Mouse (Mus musculus) cerebellum, adult 11 months (tissue): ENCODE results near the gene H2afy.

ENCODE experiments used
- DNase-seq: peaks from one replicate; pipeline ENCODE4 v3.0.0; 2022

H2afy gene

GRCm38 (mm10) chr13:56136200-56136599, at the start of gene H2afy:
Gene H2afy, minus strand, starts transcription at chr13:56136361.
- DNase-seq, result no peak

GRCm38 (mm10) chr13:56183687-56184086, 47.5 kb upstream of the H2afy start:
- DNase-seq, result no peak

GRCm38 (mm10) chr13:56181424-56181823, 45.3 kb upstream of the H2afy start:
- DNase-seq, result no peak

- no peak for DNase-seq
These were observed 42.4 kb upstream of the H2afy start, which contains the start of gene Tifab for GRCm38 (mm10) chr13:56178416-56179035. Gene Tifab, minus strand, starts transcription at chr13:56178885.

DNA sequence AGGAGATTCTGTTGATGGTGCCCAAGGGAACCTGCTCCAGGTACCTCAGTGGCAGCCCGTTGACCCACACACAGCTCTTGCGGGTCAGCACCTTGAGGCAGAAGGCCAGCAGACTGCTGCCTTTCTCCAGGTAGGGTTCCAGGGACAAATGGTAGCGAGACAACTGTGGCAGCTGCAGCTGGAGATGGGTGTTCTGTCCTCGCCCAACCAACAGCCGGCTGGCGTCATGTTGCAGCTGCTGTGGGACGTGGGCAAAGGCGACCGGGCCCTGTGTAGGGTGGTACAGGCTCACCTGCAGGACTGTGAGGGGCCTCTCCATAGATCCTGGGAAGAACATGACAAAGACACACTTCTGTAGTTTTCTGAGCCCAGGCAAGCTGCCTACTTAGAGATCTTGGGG, 40.1 kb upstream of the H2afy start:
- no peak for DNase-seq

GRCm38 (mm10) chr13:56175848-56176247, 39.7 kb upstream of the H2afy start:
- no peak for DNase-seq

- no peak for DNase-seq
These were observed 36.9 kb upstream of the H2afy start for GRCm38 (mm10) chr13:56172901-56173545.

DNA sequence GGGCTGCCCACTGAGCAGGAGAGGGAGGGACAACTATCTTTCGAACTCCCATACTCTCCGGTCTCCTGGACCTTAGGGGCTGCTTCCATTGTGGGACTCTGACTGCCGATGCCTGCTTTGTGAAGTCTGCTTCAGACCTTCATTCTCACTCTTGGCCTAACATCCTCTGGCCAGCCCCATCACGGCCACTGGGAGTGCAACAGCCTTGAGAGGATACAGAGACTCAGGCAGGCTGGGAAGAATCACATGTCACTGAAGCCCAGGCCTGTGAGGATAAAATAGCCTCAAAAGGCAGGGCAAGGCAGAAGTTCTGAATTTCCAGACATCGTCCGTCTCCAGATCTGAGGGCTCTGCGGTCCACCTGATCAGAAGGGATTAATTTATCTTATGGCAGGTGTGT, 35.9 kb upstream of the H2afy start:
- no peak for DNase-seq

DNA sequence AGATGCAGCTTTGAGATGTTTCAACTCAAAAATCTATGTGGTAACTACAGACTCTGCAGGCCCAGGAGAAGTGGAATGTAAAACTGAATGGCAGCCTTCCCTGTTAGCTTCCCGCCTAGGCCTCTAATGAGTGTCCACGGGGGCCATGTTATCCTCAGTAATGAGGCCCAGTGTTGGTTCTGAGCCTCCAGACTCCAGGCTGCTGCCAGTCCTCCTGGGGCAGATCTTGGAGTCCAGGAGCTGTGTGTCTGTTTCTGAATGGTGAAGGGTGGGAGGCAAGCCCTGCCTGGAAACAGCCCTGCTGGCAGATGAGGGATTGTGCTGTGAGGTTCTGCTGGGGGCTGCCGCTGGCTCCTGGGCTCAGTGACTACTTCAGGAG, 32.2 kb upstream of the H2afy start:
- DNase-seq, result no peak

GRCm38 (mm10) chr13:56167446-56168402, 31.6 kb upstream of the H2afy start:
- no peak for DNase-seq

DNA sequence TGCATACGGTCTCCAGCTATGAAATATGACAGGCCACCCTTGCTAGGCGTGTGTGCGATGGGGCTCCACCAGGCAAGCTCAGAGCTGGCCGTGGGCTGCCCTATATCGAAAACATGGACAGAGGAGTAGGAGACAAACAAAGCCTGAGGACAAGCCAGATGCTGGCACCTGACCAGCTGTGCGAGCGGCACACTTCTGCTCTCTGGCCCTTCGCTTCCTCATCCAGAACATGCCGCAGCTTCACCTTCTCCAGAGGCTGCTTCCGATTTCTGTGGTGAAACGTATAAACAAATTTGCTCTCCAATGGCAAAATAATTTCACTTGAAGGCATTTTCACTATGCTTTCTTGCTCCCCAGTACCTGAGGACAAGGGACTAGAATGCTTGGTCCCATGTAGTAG, 29.4 kb upstream of the H2afy start:
- DNase-seq, result no peak

DNA sequence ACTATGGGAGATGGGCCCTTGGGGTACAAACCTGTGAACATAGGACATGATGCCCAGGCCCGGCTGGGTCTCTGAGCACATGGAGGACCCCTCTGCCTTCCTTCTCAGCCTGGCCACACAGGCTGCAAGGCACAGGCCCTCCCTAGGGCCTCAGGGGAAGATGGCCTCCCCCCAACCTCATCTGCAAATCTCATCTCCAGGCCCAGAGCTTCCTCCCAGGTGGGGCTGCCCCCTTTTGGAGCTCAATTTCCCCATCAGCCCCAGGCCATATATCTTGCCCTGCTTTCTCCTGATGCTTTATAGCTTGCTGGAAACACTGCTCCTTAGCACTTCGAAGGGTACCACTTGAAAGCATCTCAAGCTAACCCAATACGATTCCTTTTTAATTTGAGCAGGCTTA, 28.2 kb upstream of the H2afy start:
- no peak for DNase-seq

DNA sequence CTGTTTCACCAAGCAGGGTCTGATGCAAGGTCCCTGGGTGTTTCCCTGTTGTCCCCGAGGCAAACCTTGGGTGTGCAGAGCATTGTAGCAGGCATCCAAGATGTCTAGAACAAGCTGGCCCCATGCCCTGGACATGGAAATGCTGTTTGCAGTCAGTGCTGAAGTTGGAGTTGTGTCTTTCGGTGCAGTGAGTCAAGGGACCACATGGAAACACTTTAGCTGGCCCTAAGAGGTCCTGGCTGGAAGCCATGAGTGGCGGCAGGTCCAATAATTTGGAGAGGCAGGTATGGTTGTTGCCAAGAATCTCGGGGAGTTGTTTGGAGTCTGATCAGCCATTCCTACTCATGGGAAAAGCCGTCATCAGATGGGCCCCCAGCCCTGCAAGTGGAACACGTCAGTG, 27.6 kb upstream of the H2afy start:
- no peak for DNase-seq

DNA sequence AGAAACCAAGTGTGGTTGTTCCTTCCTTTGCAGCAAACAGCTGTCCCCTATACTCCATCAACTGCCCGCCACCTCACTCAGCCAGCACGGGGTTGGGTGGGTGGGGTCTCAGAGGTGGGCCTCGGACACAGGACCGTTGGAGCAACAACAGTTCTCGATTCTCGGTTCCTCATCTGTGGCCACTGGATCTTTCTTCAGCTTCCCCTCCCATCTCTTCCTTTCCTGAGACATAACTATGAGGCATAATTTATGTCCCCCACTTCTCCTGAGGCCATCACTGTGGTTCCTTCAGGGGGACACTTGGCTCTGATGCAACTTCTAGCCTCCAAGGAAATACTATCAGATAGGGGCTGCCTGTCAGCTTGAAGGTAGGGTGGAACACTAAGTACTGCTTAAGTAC, 26.7 kb upstream of the H2afy start:
- no peak for DNase-seq

DNA sequence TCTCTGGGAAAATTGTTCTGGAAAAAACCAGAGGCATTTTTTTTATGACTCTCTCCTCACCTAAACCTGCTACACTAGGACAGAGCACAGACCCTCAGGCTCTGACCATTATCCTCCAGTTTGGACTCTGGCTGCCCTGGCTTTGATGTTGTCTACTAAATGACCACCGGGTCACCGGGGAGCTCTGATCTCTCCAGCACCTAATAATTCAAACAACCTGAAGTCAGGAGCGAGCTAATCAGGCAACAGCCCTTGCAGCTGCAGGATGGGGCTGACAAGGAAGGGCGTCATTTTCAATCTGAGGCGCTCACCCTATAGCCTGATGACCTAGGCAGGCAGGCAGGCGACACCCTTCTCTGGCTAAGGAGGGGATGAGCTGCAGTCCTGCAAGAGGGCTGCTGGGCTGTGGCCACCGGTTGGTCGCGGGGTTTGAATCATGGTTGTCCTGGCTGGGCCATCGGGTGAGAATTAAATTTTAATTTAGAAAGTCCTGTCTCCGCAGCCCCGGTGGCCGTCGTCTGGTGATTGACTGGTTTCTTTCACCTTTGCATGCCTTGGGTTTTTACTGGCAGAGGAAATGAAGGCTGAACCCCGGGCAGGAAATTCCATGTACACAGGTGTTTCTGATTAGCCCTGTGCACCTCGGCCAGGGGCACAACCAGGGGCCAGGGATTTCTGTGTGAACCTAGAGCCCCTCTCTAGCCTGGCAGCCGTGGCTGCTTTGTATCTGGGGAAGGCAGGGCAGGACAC, 23.6 kb upstream of the H2afy start:
- no peak for DNase-seq

DNA sequence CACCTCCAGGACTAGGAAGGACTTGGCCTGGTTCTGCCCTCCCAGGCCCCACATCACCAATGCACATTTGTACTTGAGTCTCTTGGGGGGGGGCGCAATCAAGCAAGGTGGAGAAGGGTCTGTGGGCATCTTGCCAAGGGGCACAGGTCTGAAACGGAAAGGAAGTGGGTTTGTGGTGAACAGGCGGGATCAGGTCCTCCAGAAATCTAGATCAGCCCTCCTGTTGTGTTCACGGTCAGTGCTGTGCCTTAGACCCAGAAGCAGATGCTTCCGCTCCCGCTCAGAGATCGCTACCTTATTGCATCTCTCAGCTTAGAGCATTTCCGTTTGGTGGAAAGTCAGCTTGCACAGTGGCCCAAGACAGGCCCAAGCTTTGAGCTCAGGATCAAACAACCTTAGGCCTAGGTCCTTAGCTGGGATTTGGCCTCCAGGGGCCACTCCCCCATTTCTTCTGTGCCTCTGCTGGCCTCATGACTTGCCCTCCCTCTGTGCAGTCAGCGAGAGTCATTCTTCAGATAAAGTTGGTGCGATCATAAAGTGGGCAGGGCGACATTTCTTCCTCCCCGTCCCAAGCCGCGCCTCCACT, 22.9 kb upstream of the H2afy start:
- DNase-seq, result no peak

GRCm38 (mm10) chr13:56155671-56156070, 19.5 kb upstream of the H2afy start:
- DNase-seq, result no peak

GRCm38 (mm10) chr13:56155048-56155447, 18.9 kb upstream of the H2afy start:
- DNase-seq, result no peak

DNA sequence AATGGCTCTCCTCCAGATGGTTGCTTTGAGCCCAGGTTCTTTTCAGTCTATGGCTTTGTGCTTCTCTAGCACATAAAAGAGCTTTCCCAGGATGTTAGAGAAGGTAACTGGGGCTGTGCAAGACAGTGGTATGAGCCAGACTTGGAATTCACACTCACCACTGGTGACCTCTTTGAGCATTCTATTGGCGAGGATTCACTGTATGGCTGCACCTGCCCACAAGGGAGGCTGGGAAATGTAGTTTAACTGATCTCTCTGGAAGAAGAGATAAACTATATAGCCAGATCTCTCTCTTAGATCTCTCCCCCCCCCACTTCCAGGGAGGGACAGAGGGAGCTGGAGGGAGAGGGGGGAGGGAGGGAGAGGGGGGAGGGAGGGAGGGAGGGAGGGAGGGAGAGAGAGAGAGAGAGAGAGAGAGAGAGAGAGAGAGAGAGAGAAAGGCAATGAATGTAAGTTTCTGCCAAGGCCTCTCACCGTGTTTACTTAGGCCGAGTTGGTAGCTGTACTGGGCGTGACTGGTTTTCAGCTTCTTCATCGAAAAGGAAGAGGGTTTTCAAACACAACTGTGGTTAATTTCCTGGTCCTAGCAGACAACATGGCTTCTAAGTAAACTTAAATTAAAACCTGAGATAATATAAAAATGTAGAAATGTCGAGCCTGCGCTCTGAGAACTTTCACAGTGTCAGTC, 16.8 kb upstream of the H2afy start:
- no peak for DNase-seq

DNA sequence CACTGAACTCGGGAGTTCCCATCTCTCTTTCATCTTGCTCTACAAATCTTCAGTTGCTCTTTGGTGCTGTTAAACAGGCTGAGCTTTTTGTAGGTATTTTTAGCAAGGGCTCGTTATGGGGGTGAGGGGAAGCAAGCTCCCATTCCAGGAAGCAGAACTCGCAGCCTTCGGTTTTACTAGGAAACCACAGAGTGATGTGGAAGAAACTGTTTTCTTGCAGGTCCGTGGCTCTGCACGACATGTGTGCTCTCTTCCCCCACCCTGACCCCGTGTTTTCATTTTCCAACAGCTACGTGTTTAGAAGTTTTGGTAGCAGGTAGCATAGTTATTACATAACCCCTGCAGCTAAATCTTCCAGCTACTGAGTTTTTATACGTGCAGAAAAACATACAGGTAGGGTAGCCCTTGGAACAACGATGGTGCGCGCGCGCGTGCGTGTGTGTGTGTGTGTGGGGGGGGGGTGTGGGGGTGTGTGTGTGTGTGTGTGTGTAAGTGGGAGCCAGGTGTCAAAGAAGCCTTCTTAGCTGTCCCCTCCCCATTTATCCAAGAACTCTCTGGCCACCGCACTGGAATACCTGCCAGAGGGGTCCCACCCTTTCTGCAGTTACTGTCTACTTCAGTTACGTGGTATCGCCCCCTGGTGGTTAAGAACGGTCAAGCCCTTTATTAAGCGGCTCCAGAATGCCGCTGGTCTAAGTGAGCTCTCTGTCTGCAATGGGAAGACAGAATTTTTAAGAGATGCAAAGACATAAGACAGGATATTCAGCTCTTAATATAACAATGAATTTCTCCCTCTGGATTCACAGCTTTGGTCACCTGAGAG, 15.5 kb upstream of the H2afy start:
- peak; percentile 19 for DNase-seq

GRCm38 (mm10) chr13:56145523-56145922, 9.4 kb upstream of the H2afy start:
- no peak for DNase-seq
